In the genomic region with DNA sequence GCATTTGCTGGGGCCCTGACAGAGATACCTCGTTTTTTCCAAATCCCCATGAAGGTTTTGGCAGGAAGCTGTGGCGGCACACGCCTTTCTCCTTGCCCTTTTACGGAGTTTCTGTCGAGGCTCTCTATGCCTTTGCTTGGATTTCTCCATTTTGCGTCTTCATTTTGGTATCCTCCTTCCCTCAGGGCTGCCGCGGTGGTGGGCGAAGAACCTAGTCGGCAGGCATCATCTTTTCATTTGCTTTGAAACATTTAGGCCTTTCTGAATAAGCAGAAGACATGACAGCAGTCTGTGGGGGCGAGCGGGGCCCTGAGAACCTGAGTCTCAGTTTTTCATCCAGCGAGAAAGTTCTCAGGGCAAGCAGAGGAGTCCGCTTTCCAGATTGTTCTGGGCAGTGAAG, we compare ENCODE assay signal across 18 mouse cellular contexts. TPM values are rescaled to one million over a fixed set of nuclear protein-coding genes. Genes with fewer than 3 reads are reported as not detected.
DNase-seq lines count a peak whose midpoint lies in the region; ATAC-seq and TF ChIP-seq lines count a peak whose summit lies in the region.
"Had no signal": no experiment of that assay in that cellular context is flagged by ENCODE, and none has a peak within 500 bp of the region (broad histone marks: within the 10 kb centered on the region; RNA-seq: fewer than 3 reads in every experiment).

No protein-coding gene starts in this region.

- H3K4me3 ChIP-seq in E14TG2a.4 (replicated peaks; ENCODE audit: low read length) (peak overlapping the region; percentile 62), ES-E14 (ENCODE audit: insufficient read depth in 1 of 2, low read depth in 1 of 2, low read length in 2 of 2, poor library complexity in 1 of 2, severe bottlenecking in 1 of 2) (peak overlapping the region; percentile 20 to 35; a peak in 1 of 4 replicates)
- no peak overlapping the region for H3K4me3 ChIP-seq in kidney, embryonic 16.5 days (ENCODE audit: low read length)
- H3K4me3 ChIP-seq: erythroblast, embryonic 14.5 days; heart, embryonic 12.5 days; hindbrain, embryonic 10.5 days; midbrain, embryonic 13.5 days had no signal

- peaks cover 11% of the 10 kb centered on the region; the same call in 1 of the 2 replicates for H3K4me1 ChIP-seq in E14TG2a.4 (replicated peaks; ENCODE audit: low read depth, low read length)
- H3K4me1 ChIP-seq in ES-E14 (ENCODE audit: control insufficient read depth in 2 of 2, insufficient read depth in 2 of 2, low read length in 2 of 2, poor library complexity in 1 of 2), result peaks cover 0 to 3% of the 10 kb centered on the region in 2 experiments; a peak in 1 of 4 replicates
- 0 out of 2 replicates have a peak, but pooled peaks cover 4% of the 10 kb centered on the region for H3K4me1 ChIP-seq in kidney, embryonic 16.5 days (ENCODE audit: insufficient read depth, low read length)

- no peak overlapping the region for H3K4me2 ChIP-seq in kidney, embryonic 16.5 days (replicated peaks; ENCODE audit: low read depth, low read length)
- H3K4me2 ChIP-seq: heart, embryonic 12.5 days; midbrain, embryonic 13.5 days had no signal

- no peak for ATAC-seq in kidney, embryonic 16.5 days (ENCODE audit: low FRiP score, low TSS enrichment)
- ATAC-seq: liver, postnatal 0 days; midbrain, embryonic 13.5 days; Patski had no signal

- WGBS in kidney, embryonic 16.5 days, result 86% methylated on average over 14 of the region's 14 CpGs

- peaks cover 12% of the 10 kb centered on the region for H3K27me3 ChIP-seq in E14TG2a.4 (ENCODE audit: insufficient read depth, low read length)
- H3K27me3 ChIP-seq in kidney, embryonic 16.5 days (ENCODE audit: insufficient read depth, low read length), result no peaks in the 10 kb centered on the region
- H3K27me3 ChIP-seq: heart, embryonic 12.5 days; midbrain, embryonic 13.5 days; Patski had no signal

- no peak overlapping the region for H3K9ac ChIP-seq in ES-E14 (ENCODE audit: insufficient read depth, low read depth, low read length, poor library complexity, severe bottlenecking)
- H3K9ac ChIP-seq in kidney, embryonic 16.5 days (replicated peaks; ENCODE audit: low read length), result no peak overlapping the region
- H3K9ac ChIP-seq: heart, embryonic 12.5 days; liver, postnatal 0 days; midbrain, embryonic 13.5 days had no signal

- peak; percentile 40 to 57 for DNase-seq in layer of hippocampus, adult 18-20 months (ENCODE audit: low spot score in 2 of 2)
- no peak for DNase-seq in layer of hippocampus, postnatal 36 days
- DNase-seq in ES-E14 (ENCODE audit: low read depth, low spot score), result no peak
- peak; percentile 34 to 83 for DNase-seq in left cerebral cortex, postnatal 25 days (ENCODE audit: low spot score in 2 of 2)
- no peak for DNase-seq in lung, adult 18-20 months
- DNase-seq: cerebellum, adult 8-10 months; gastrocnemius, postnatal 36 days; kidney, adult 8-10 months; liver, postnatal 0 days; thymus, postnatal 14 days had no signal

- H3K27ac ChIP-seq in ES-E14 (ENCODE audit: insufficient read depth, low read depth, low read length, poor library complexity, severe bottlenecking), result no peak overlapping the region
- no peak overlapping the region for H3K27ac ChIP-seq in kidney, embryonic 16.5 days (ENCODE audit: low read length)
- H3K27ac ChIP-seq: hindbrain, embryonic 10.5 days; macrophage had no signal

- H3K36me3 ChIP-seq in E14TG2a.4 (ENCODE audit: insufficient read depth, low read length) (no peaks in the 10 kb centered on the region), ES-E14 (ENCODE audit: control insufficient read depth, insufficient read depth, low read length, poor library complexity, severe bottlenecking) (no peaks in the 10 kb centered on the region)
- no peaks in the 10 kb centered on the region for H3K36me3 ChIP-seq in kidney, embryonic 16.5 days (ENCODE audit: insufficient read depth, low read length)
- H3K36me3 ChIP-seq: heart, embryonic 12.5 days; hindbrain, embryonic 10.5 days; midbrain, embryonic 13.5 days had no signal

- TF ChIP-seq CTCF in E14TG2a.4 (conservative IDR thresholded peaks at IDR 0.05; ENCODE audit: low read length), result no peak

- intact Hi-C loops in left cerebral cortex, postnatal 25 days (cut with DNase I), result loop anchor here (1.0 kb wide), 3 partner anchors 36 to 87 kb away; no protein-coding TSS in a partner anchor

- in situ Hi-C loops in ES-E14 (cut with MboI; ENCODE audit: low sequenced_read_pairs in 2 of 2, unreplicated experiment in 2 of 2), result no loop called here

- no peaks in the 10 kb centered on the region for H3K9me3 ChIP-seq in E14TG2a.4 (ENCODE audit: low read length)
- no peaks in the 10 kb centered on the region for H3K9me3 ChIP-seq in ES-E14 (ENCODE audit: control insufficient read depth, insufficient read depth, low read depth, low read length)
- 0 out of 2 replicates have a peak, but pooled peaks cover 2% of the 10 kb centered on the region for H3K9me3 ChIP-seq in kidney, embryonic 16.5 days (ENCODE audit: low read length)
- H3K9me3 ChIP-seq: heart, embryonic 12.5 days; hindbrain, embryonic 10.5 days; midbrain, embryonic 13.5 days had no signal

TF ChIP-seq in ES-E14, 5 proteins besides CTCF, POLR2A, EP300 and RAD21:
- no peak for TF ChIP-seq ZNF384 (IDR thresholded peaks at IDR 0.05; ENCODE audit: low read depth, low read length)
- no peak for TF ChIP-seq ZC3H11A (IDR thresholded peaks at IDR 0.05; ENCODE audit: borderline replicate concordance, low read depth, low read length)
- no peak for TF ChIP-seq MAFK (IDR thresholded peaks at IDR 0.05; ENCODE audit: insufficient read depth, low read depth, low read length)
- TF ChIP-seq CHD2 (IDR thresholded peaks at IDR 0.05; ENCODE audit: low read depth, low read length), result no peak
- no peak for TF ChIP-seq HCFC1 (IDR thresholded peaks at IDR 0.05; ENCODE audit: borderline replicate concordance, insufficient read depth, low read length)

RNA-seq across cellular contexts. Expression of a gene that starts 47.2 kb away (rescaled TPM):
- 100 to 1,000 TPM; 388 to 410 TPM for total RNA-seq in layer of hippocampus, adult 18-20 months (2021)
- 100 to 1,000 TPM; 416 to 425 TPM for total RNA-seq in layer of hippocampus, postnatal 36 days (2021)
- total RNA-seq in ES-E14 (2012; rRNA removed), result 1.7 and 2.4 TPM in 2 replicates
- 100 to 1,000 TPM; 269 to 275 TPM for total RNA-seq in left cerebral cortex, postnatal 25 days (2021)
- 5.5 and 5.9 TPM in 2 replicates for polyA plus RNA-seq in kidney, embryonic 16.5 days (2015; fragmentation: Nextera tagmentation; extraction: Ambion mirVana)

Comparison
In these comparisons a context has a peak if more than half of its experiments do, and no peak if none do; other contexts are left out.
1. DNase-seq: peak in layer of hippocampus, adult 18-20 months (2 of 2) and left cerebral cortex, postnatal 25 days (2 of 2); none in layer of hippocampus, postnatal 36 days (0 of 2), ES-E14 (single experiment) and lung, adult 18-20 months (0 of 2).
2. RNA of a gene that starts 47.2 kb away (total RNA-seq): 416 to 425 TPM in layer of hippocampus, postnatal 36 days, 388 to 410 TPM in layer of hippocampus, adult 18-20 months and 269 to 275 TPM in left cerebral cortex, postnatal 25 days; 1.7 to 2.4 TPM in ES-E14; every median in the first group is over 10 times any median in the second.